Mouse (Mus musculus) neural tube, embryonic 15.5 days (tissue): ENCODE results near the gene Rsl24d1. TPM values are rescaled to one million over a fixed set of nuclear protein-coding genes. Genes with fewer than 3 reads are reported as not detected.
A peak's percentile ranks its signal among the peaks of the same experiment; 100 is the strongest.
"Not testable (repeated sequence)": the region's sequence is repeated elsewhere in the genome, so short reads cannot be mapped to it uniquely, and the experiment has no call there.

Source experiments
- ATAC-seq: fragments of 200-750 bp; cut with Nextera tagmentation; 2 replicates; pipeline ENCODE4 v1.8.0; 2017; ENCODE audit warnings: mild to moderate bottlenecking, moderate TSS enrichment, moderate library complexity; ENCODE audit not compliant: low FRiP score
- H3K27ac ChIP-seq: fragments of 300-500 bp; sonication (generic); replicated peaks from 2 replicates; pipeline ENCODE4 v1.5.1; 2015; ENCODE audit warnings: mild to moderate bottlenecking, inconsistent platforms
- H3K27me3 ChIP-seq: fragments of 300-500 bp; sonication (generic); replicated peaks from 2 replicates; pipeline ENCODE4 v1.6.1; 2015; ENCODE audit warnings: inconsistent platforms
- H3K36me3 ChIP-seq: fragments of 300-500 bp; sonication (generic); 2 replicates; pipeline ENCODE4 v1.6.1; 2015; ENCODE audit warnings: inconsistent platforms
- H3K4me1 ChIP-seq: fragments of 300-500 bp; sonication (generic); 2 replicates; pipeline ENCODE4 v1.6.1; 2015; ENCODE audit warnings: inconsistent platforms
- H3K4me2 ChIP-seq: fragments of 300-500 bp; sonication (generic); 2 replicates; pipeline ENCODE4 v1.6.1; 2015; ENCODE audit warnings: inconsistent platforms, mild to moderate bottlenecking, moderate library complexity
- H3K4me3 ChIP-seq: fragments of 300-500 bp; sonication (generic); replicated peaks from 2 replicates; pipeline ENCODE4 v1.5.1; 2015; ENCODE audit warnings: mild to moderate bottlenecking, inconsistent platforms
- H3K9ac ChIP-seq: fragments of 300-500 bp; sonication (generic); replicated peaks from 2 replicates; pipeline ENCODE4 v1.6.1; 2015; ENCODE audit warnings: mild to moderate bottlenecking, inconsistent platforms
- H3K9me3 ChIP-seq: fragments of 300-500 bp; sonication (generic); replicated peaks from 2 replicates; pipeline ENCODE4 v1.6.1; 2016; ENCODE audit warnings: inconsistent platforms
- WGBS: fragments of 180-500 bp; shearing (Covaris S2); methylation state at CpG from one replicate; pipeline ENCODE4 v1.1.7; 2015; ENCODE audit warnings: mixed read lengths; 5-methylcytosine and 5-hydroxymethylcytosine counted together
- polyA plus RNA-seq: library from polyadenylated mRNA; unstranded; fragments of >200 nt; fragmentation: Nextera tagmentation; extraction: Ambion mirVana; gene quantifications from 2 replicates; pipeline ENCODE4 v1.2.1, GENCODE M21; 2015

Gene Rsl24d1
- polyA plus RNA-seq, result 92.6 and 101 TPM in 2 replicates

- H3K9me3 ChIP-seq, result no peaks in the 10 kb centered on the region
- WGBS, result under 1% methylated on average over 64 of the region's 64 CpGs
Observed at GRCm38 (mm10) chr9:73112919-73113906, at the start of gene Rsl24d1. TSS of gene Rsl24d1 (plus strand) at chr9:73113426.

GRCm38 (mm10) chr9:73063621-73064290 is 49.5 kb upstream of the Rsl24d1 start:
- H3K36me3 ChIP-seq, result no peaks in the 10 kb centered on the region
- H3K9me3 ChIP-seq, result no peaks in the 10 kb centered on the region
- H3K4me1 ChIP-seq, result peaks cover 25% of the 10 kb centered on the region
- no peak overlapping the region for H3K27ac ChIP-seq
- H3K4me3 ChIP-seq, result no peak overlapping the region
- 31% methylated on average over 15 of the region's 15 CpGs for WGBS
- ATAC-seq, result no peak; the same call in 1 of the 2 replicates
- H3K27me3 ChIP-seq, result no peaks in the 10 kb centered on the region
- no peak overlapping the region for H3K9ac ChIP-seq
- peak overlapping the region; percentile 40 for H3K4me2 ChIP-seq

More at GRCm38 (mm10) chr9:73112919-73113906, at the start of gene Rsl24d1:
- peak; percentile 99 for ATAC-seq
- Histone ChIP-seq H3K4me2 (peak within 1 kb of the TSS; percentile 87), H3K4me1 (peaks cover 17% of the 10 kb centered on the region), H3K9ac (peak within 1 kb of the TSS; percentile 82), H3K4me3 (peak within 1 kb of the TSS; percentile 99), H3K27me3 (peaks cover 3% of the 10 kb centered on the region), H3K27ac (peak within 1 kb of the TSS; percentile 81), H3K36me3 (peaks cover 25% of the 10 kb centered on the region)

- peak; percentile 67; the same call in 1 of the 2 replicates for ATAC-seq
- Histone ChIP-seq H3K9ac (no peak overlapping the region), H3K27me3 (no peaks in the 10 kb centered on the region), H3K4me3 (no peak overlapping the region), H3K9me3 (no peaks in the 10 kb centered on the region), H3K4me1 (peaks cover 25% of the 10 kb centered on the region), H3K4me2 (peak overlapping the region; percentile 45), H3K36me3 (no peaks in the 10 kb centered on the region), H3K27ac (no peak overlapping the region)
- WGBS, result 25% methylated on average over 10 of the region's 10 CpGs
Observed at GRCm38 (mm10) chr9:73067086-73067485, 46.1 kb upstream of the Rsl24d1 start.

GRCm38 (mm10) chr9:73068230-73068679 is 45.0 kb upstream of the Rsl24d1 start:
- WGBS, result 28% methylated on average over 6 of the region's 6 CpGs
- Histone ChIP-seq H3K4me3 (no peak overlapping the region), H3K27ac (no peak overlapping the region), H3K9me3 (no peaks in the 10 kb centered on the region), H3K9ac (no peak overlapping the region), H3K36me3 (no peaks in the 10 kb centered on the region), H3K27me3 (no peaks in the 10 kb centered on the region), H3K4me2 (no peak overlapping the region), H3K4me1 (peaks cover 24% of the 10 kb centered on the region)
- no peak for ATAC-seq

GRCm38 (mm10) chr9:73068688-73069087 is 44.5 kb upstream of the Rsl24d1 start:
- no peaks in the 10 kb centered on the region for H3K9me3 ChIP-seq
- ATAC-seq, result no peak
- no peak overlapping the region for H3K27ac ChIP-seq
- H3K36me3 ChIP-seq, result no peaks in the 10 kb centered on the region
- 76% methylated on average over 6 of the region's 6 CpGs for WGBS
- H3K4me2 ChIP-seq, result no peak overlapping the region
- H3K4me1 ChIP-seq, result peaks cover 20% of the 10 kb centered on the region
- no peak overlapping the region for H3K4me3 ChIP-seq
- H3K9ac ChIP-seq, result no peak overlapping the region
- H3K27me3 ChIP-seq, result no peaks in the 10 kb centered on the region

- WGBS, result 80% methylated on average over 10 of the region's 10 CpGs
- H3K9ac ChIP-seq, result no peak overlapping the region
- H3K27me3 ChIP-seq, result no peaks in the 10 kb centered on the region
- peaks cover 16% of the 10 kb centered on the region for H3K4me1 ChIP-seq
- no peak overlapping the region for H3K4me2 ChIP-seq
- no peaks in the 10 kb centered on the region for H3K9me3 ChIP-seq
- no peak for ATAC-seq
- no peak overlapping the region for H3K27ac ChIP-seq
- no peak overlapping the region for H3K4me3 ChIP-seq
- no peaks in the 10 kb centered on the region for H3K36me3 ChIP-seq
Observed at GRCm38 (mm10) chr9:73070971-73071659, 42.1 kb upstream of the Rsl24d1 start.

- ATAC-seq, result no peak
- Histone ChIP-seq H3K27ac (no peak overlapping the region), H3K4me1 (peaks cover 11% of the 10 kb centered on the region), H3K4me3 (no peak overlapping the region), H3K9ac (no peak overlapping the region), H3K9me3 (no peaks in the 10 kb centered on the region), H3K4me2 (no peak overlapping the region), H3K36me3 (no peaks in the 10 kb centered on the region), H3K27me3 (no peaks in the 10 kb centered on the region)
- WGBS, result 85% methylated on average over 8 of the region's 8 CpGs
Observed at GRCm38 (mm10) chr9:73072426-73072825, 40.8 kb upstream of the Rsl24d1 start.

- Histone ChIP-seq H3K4me1 (peaks cover 5% of the 10 kb centered on the region; the same call in 1 of the 2 replicates), H3K4me2 (no peak overlapping the region), H3K9me3 (no peaks in the 10 kb centered on the region), H3K4me3 (no peak overlapping the region), H3K27me3 (no peaks in the 10 kb centered on the region), H3K9ac (no peak overlapping the region), H3K27ac (no peak overlapping the region), H3K36me3 (no peaks in the 10 kb centered on the region)
- ATAC-seq, result no peak
- whole genome bisulfite sequencing, result 88% methylated on average over 5 of the region's 5 CpGs
Observed at GRCm38 (mm10) chr9:73073169-73073568, 40.1 kb upstream of the Rsl24d1 start.

GRCm38 (mm10) chr9:73079349-73079748 is 33.9 kb upstream of the Rsl24d1 start:
- not testable (repeated sequence) for H3K27ac ChIP-seq, ATAC-seq, H3K4me3 ChIP-seq, H3K9me3 ChIP-seq, H3K4me2 ChIP-seq, H3K4me1 ChIP-seq, H3K36me3 ChIP-seq, H3K27me3 ChIP-seq, H3K9ac ChIP-seq
- 89% methylated on average over 11 of the region's 12 CpGs for WGBS

- H3K9ac ChIP-seq, result no peak overlapping the region
- H3K4me1 ChIP-seq, result no peaks in the 10 kb centered on the region
- H3K27me3 ChIP-seq, result no peaks in the 10 kb centered on the region
- H3K4me3 ChIP-seq, result no peak overlapping the region
- H3K4me2 ChIP-seq, result no peak overlapping the region
- no peaks in the 10 kb centered on the region for H3K36me3 ChIP-seq
- ATAC-seq, result no peak
- H3K27ac ChIP-seq, result no peak overlapping the region
- no peaks in the 10 kb centered on the region for H3K9me3 ChIP-seq
- WGBS, result 39% methylated on average over 7 of the region's 7 CpGs
Observed at GRCm38 (mm10) chr9:73079801-73080325, 33.4 kb upstream of the Rsl24d1 start.
